Mouse (Mus musculus) hindbrain, embryonic 13.5 days (tissue): ENCODE results near the gene Tmem260. TPM values are rescaled to one million over a fixed set of nuclear protein-coding genes. Genes with fewer than 3 reads are reported as not detected.

Experiments used
- ATAC-seq: fragments of 200-750 bp; cut with Nextera tagmentation; 2 replicates; pipeline ENCODE4 v1.8.0; 2017; ENCODE audit warnings: moderate TSS enrichment; ENCODE audit not compliant: low FRiP score
- H3K27ac ChIP-seq: fragments of 300-500 bp; sonication (generic); 2 replicates; pipeline ENCODE4 v1.5.1; 2015; ENCODE audit warnings: inconsistent platforms, mild to moderate bottlenecking, moderate library complexity
- H3K27me3 ChIP-seq: fragments of 300-500 bp; sonication (generic); 2 replicates; pipeline ENCODE4 v1.6.1; 2015; ENCODE audit warnings: mild to moderate bottlenecking, inconsistent platforms
- H3K36me3 ChIP-seq: fragments of 300-500 bp; sonication (generic); 2 replicates; pipeline ENCODE4 v1.6.1; 2015; ENCODE audit warnings: mild to moderate bottlenecking, inconsistent platforms
- H3K4me1 ChIP-seq: fragments of 300-500 bp; sonication (generic); replicated peaks from 2 replicates; pipeline ENCODE4 v1.6.1; 2015; ENCODE audit warnings: inconsistent platforms
- H3K4me2 ChIP-seq: fragments of 300-500 bp; sonication (generic); 2 replicates; pipeline ENCODE4 v1.6.1; 2015; ENCODE audit warnings: inconsistent platforms, mild to moderate bottlenecking, moderate library complexity
- H3K4me3 ChIP-seq: fragments of 300-500 bp; sonication (generic); 2 replicates; pipeline ENCODE4 v1.5.1; 2015; ENCODE audit warnings: mild to moderate bottlenecking, inconsistent platforms
- H3K9ac ChIP-seq: fragments of 300-500 bp; sonication (generic); 2 replicates; pipeline ENCODE4 v1.6.1; 2015; ENCODE audit warnings: mild to moderate bottlenecking, inconsistent platforms
- H3K9me3 ChIP-seq: fragments of 300-500 bp; sonication (generic); 2 replicates; pipeline ENCODE4 v1.6.1; 2016; ENCODE audit warnings: inconsistent platforms
- WGBS: fragments of 180-500 bp; shearing (Covaris S2); methylation state at CpG from one replicate; pipeline ENCODE4 v1.1.7; 2015; 5-methylcytosine and 5-hydroxymethylcytosine counted together
- polyA plus RNA-seq: library from polyadenylated mRNA; unstranded; fragments of >200 nt; fragmentation: Nextera tagmentation; extraction: Ambion mirVana; gene quantifications from 2 replicates; pipeline ENCODE4 v1.2.1, GENCODE M21; 2015

Tmem260 gene
- polyA plus RNA-seq, 1 experiment from 2014 or later: 19.6 TPM

GRCm38 (mm10) chr14:48525055-48525454, 79.1 kb downstream of the Tmem260 start:
- no peak overlapping the region for H3K4me3 ChIP-seq

GRCm38 (mm10) chr14:48530629-48531028, 84.7 kb downstream of the Tmem260 start:
- Histone ChIP-seq H3K27ac (no peak overlapping the region), H3K36me3 (no peaks in the 10 kb centered on the region), H3K4me2 (no peak overlapping the region), H3K4me3 (no peak overlapping the region), H3K9ac (no peak overlapping the region), H3K4me1 (no peaks in the 10 kb centered on the region), H3K9me3 (no peaks in the 10 kb centered on the region), H3K27me3 (peaks cover 17% of the 10 kb centered on the region; the same call in 1 of the 2 replicates)
- no peak for ATAC-seq
- 77% methylated on average over 10 of the region's 10 CpGs for WGBS

More at GRCm38 (mm10) chr14:48525055-48525454, 79.1 kb downstream of the Tmem260 start:
- H3K27ac ChIP-seq: no peak overlapping the region
- 72% methylated on average over 6 of the region's 6 CpGs for WGBS
- peaks cover 53% of the 10 kb centered on the region for H3K27me3 ChIP-seq
- ATAC-seq: no peak
- H3K4me2 ChIP-seq: no peak overlapping the region
- no peaks in the 10 kb centered on the region for H3K9me3 ChIP-seq
- no peaks in the 10 kb centered on the region for H3K36me3 ChIP-seq
- no peaks in the 10 kb centered on the region for H3K4me1 ChIP-seq
- H3K9ac ChIP-seq: no peak overlapping the region

DNA sequence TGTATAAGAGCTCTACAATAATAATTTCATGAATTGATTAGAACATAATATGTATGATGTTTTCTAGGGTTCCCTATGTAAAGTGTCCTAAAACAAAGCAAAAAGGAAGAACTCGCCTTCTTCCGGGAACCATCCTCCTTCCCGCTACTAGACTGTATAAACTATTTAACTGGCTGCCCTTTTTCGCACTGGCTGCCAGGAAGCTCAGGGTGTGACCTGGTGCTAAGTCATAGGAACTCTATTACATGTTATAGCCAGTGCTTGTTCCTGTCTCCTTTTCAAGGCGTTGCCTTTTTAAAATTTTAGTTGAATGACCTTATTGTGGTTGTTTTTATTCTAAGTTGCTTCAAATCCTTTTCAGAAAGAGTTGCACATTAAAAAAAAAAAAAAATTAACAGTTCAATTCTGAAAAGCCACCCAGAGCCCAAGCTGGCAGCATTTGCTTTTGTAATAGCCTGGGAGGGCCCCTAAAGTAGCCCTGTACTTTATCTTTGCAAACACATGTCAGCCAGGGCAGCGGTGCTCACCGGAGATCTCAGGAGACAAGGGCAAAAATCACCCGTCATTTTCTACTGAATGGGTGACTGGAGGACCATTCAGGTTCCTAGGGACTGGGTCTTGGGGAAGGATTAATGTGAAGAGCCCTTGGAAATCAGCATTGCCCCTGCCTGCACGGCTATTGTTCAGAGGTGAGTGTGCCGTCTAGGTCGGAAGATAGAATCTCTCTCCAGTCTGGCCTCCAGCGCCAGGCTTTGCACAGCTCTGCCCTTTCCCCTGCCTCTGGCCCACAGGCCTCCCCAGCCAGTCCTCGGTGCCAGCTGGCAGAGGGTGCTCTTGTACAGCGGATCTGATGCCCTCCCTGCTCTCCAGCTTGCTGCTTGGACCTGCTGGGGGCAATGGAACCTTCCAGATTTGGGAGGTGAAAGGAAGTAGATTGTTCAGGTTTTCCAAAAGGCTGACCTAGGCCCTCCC, 92.2 kb downstream of the Tmem260 start:
- no peak for ATAC-seq
- no peak overlapping the region for H3K27ac ChIP-seq
- 60% methylated on average over 14 of the region's 14 CpGs for WGBS

GRCm38 (mm10) chr14:48545166-48545565, 99.2 kb downstream of the Tmem260 start:
- Histone ChIP-seq H3K9me3 (no peaks in the 10 kb centered on the region), H3K27me3 (peaks cover 22% of the 10 kb centered on the region), H3K36me3 (no peaks in the 10 kb centered on the region), H3K27ac (no peak overlapping the region), H3K4me3 (no peak overlapping the region), H3K9ac (no peak overlapping the region), H3K4me2 (no peak overlapping the region), H3K4me1 (no peaks in the 10 kb centered on the region)
- 64% methylated on average over 10 of the region's 10 CpGs for WGBS
- no peak for ATAC-seq

More for the DNA sequence above, 92.2 kb downstream of the Tmem260 start:
- no peak overlapping the region for H3K4me2 ChIP-seq
- no peak overlapping the region for H3K9ac ChIP-seq
- no peaks in the 10 kb centered on the region for H3K36me3 ChIP-seq
- H3K9me3 ChIP-seq: no peaks in the 10 kb centered on the region
- no peaks in the 10 kb centered on the region for H3K4me1 ChIP-seq
- peaks cover 31% of the 10 kb centered on the region for H3K27me3 ChIP-seq
- no peak overlapping the region for H3K4me3 ChIP-seq

DNA sequence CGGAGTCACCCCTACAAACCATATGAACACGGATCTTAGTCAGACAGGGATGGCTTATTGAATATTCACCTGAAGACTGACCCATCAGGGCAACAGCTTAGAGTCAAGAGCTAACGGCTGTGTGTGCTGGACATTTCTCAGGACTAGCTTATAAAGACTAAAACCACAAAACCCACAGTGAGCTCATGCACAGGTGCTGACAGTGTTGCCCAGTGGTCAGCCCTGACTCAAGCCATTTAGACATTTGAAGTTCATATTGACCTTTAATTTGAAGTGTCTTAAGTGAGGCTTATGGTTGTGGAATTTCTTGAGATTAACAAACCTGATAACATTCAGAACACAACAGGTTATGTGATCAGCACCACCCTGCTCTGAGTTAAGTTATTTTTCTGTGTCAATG, 100.1 kb downstream of the Tmem260 start:
- WGBS: 90% methylated on average over 3 of the region's 3 CpGs
- no peak overlapping the region for H3K4me2 ChIP-seq
- no peaks in the 10 kb centered on the region for H3K4me1 ChIP-seq
- no peaks in the 10 kb centered on the region for H3K36me3 ChIP-seq
- no peaks in the 10 kb centered on the region for H3K9me3 ChIP-seq
- H3K9ac ChIP-seq: no peak overlapping the region
- no peak overlapping the region for H3K27ac ChIP-seq
- no peak for ATAC-seq
- H3K27me3 ChIP-seq: peaks cover 14% of the 10 kb centered on the region; the same call in 1 of the 2 replicates
- H3K4me3 ChIP-seq: no peak overlapping the region

- WGBS: 85% methylated on average over 7 of the region's 7 CpGs
- ATAC-seq: no peak
Measured at GRCm38 (mm10) chr14:48549703-48550102, 103.8 kb downstream of the Tmem260 start.

DNA sequence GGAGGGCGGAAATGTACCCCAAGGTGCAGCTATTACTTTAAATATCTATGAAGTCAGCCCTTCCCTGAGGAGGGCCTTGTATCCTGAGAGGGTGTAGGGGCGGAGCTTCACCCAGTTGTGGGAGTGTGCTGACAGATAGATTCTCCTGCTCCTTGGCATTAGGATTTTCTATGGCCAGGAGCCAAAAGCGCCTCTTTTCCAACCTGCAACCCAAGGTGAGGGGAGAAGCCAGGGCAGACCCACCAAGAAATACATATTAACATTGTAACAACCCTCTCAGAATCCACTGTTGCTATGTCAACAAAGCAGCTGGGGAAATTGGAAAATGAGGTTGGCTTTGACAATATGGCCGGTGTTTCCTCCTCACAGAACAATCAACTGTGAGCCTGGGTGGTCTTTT, 107.3 kb downstream of the Tmem260 start:
- WGBS: 74% methylated on average over 4 of the region's 4 CpGs
- H3K4me3 ChIP-seq: no peak overlapping the region
- H3K27me3 ChIP-seq: 0 out of 2 replicates have a peak, but pooled peaks cover 4% of the 10 kb centered on the region
- no peak overlapping the region for H3K4me2 ChIP-seq
- no peaks in the 10 kb centered on the region for H3K9me3 ChIP-seq
- no peaks in the 10 kb centered on the region for H3K4me1 ChIP-seq
- no peak for ATAC-seq
- H3K36me3 ChIP-seq: no peaks in the 10 kb centered on the region
- no peak overlapping the region for H3K27ac ChIP-seq
- H3K9ac ChIP-seq: no peak overlapping the region

More at GRCm38 (mm10) chr14:48549703-48550102, 103.8 kb downstream of the Tmem260 start:
- H3K9me3 ChIP-seq: no peaks in the 10 kb centered on the region
- H3K4me2 ChIP-seq: no peak overlapping the region
- no peaks in the 10 kb centered on the region for H3K36me3 ChIP-seq
- H3K4me1 ChIP-seq: no peaks in the 10 kb centered on the region
- H3K4me3 ChIP-seq: no peak overlapping the region
- H3K27ac ChIP-seq: no peak overlapping the region
- no peaks in the 10 kb centered on the region for H3K27me3 ChIP-seq
- no peak overlapping the region for H3K9ac ChIP-seq

GRCm38 (mm10) chr14:48553754-48554153, 107.8 kb downstream of the Tmem260 start:
- no peak for ATAC-seq
- no peaks in the 10 kb centered on the region for H3K36me3 ChIP-seq
- WGBS: 93% methylated on average over 9 of the region's 9 CpGs

GRCm38 (mm10) chr14:48558975-48559374, 113.1 kb downstream of the Tmem260 start:
- H3K9ac ChIP-seq: no peak overlapping the region
- no peaks in the 10 kb centered on the region for H3K36me3 ChIP-seq
- H3K4me1 ChIP-seq: no peaks in the 10 kb centered on the region
- 88% methylated on average over 4 of the region's 4 CpGs for WGBS
- 0 out of 2 replicates have a peak, but pooled peaks cover 4% of the 10 kb centered on the region for H3K27me3 ChIP-seq
- no peak overlapping the region for H3K4me3 ChIP-seq
- ATAC-seq: no peak
- H3K9me3 ChIP-seq: no peaks in the 10 kb centered on the region
- no peak overlapping the region for H3K27ac ChIP-seq
- no peak overlapping the region for H3K4me2 ChIP-seq

More at GRCm38 (mm10) chr14:48553754-48554153, 107.8 kb downstream of the Tmem260 start:
- Histone ChIP-seq H3K4me2 (no peak overlapping the region), H3K4me1 (no peaks in the 10 kb centered on the region), H3K9me3 (no peaks in the 10 kb centered on the region), H3K9ac (no peak overlapping the region), H3K27ac (no peak overlapping the region), H3K27me3 (0 out of 2 replicates have a peak, but pooled peaks cover 4% of the 10 kb centered on the region), H3K4me3 (no peak overlapping the region)

DNA sequence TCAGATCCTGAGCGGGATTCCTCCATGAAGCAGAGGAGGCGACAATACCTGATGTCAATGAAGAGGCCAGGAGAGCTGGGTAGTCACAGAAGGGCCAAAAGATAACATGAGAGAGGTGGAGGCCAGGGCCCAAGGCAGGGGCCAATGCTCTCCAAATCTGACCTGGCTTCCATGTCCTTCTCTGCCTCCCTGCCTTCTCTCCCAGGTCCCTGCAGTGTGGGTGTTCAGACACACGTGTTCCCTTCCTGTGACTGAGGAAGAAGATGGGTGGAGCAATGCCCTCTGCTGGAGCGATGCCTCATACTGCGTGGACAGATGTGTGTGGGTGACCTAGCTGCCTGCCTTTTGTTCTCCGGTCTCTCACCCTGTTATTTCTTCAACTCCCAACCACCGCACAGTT, 113.8 kb downstream of the Tmem260 start:
- 70% methylated on average over 7 of the region's 7 CpGs for WGBS
- no peaks in the 10 kb centered on the region for H3K36me3 ChIP-seq
- no peak overlapping the region for H3K27ac ChIP-seq
- H3K4me1 ChIP-seq: no peaks in the 10 kb centered on the region
- 0 out of 2 replicates have a peak, but pooled peaks cover 4% of the 10 kb centered on the region for H3K27me3 ChIP-seq
- H3K9ac ChIP-seq: no peak overlapping the region
- ATAC-seq: no peak
- no peak overlapping the region for H3K4me3 ChIP-seq
- no peaks in the 10 kb centered on the region for H3K9me3 ChIP-seq
- no peak overlapping the region for H3K4me2 ChIP-seq

DNA sequence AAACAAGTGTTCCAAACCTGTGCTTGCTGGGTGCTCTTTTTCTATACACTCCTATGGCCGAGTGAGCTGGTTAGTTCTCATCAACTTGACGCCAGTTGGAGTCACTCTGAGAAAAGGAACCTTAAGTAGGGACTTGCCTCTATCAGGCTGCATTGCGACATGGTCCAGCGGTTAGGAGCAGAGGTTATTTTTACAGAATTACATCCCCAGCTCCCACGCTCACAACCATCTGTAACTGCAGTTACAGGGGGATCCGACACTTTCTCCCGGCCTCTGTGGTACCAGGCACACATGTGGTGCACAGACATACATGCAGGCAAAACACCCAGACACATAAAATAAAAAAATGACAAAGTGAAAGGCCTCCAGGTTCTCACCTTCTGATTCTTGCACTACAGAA, 120.7 kb downstream of the Tmem260 start:
- Histone ChIP-seq H3K9ac (no peak overlapping the region), H3K4me2 (no peak overlapping the region), H3K27ac (no peak overlapping the region), H3K4me3 (no peak overlapping the region), H3K36me3 (no peaks in the 10 kb centered on the region), H3K9me3 (no peaks in the 10 kb centered on the region), H3K4me1 (peaks cover 6% of the 10 kb centered on the region), H3K27me3 (peaks cover 6% of the 10 kb centered on the region; the same call in 1 of the 2 replicates)
- no peak for ATAC-seq
- WGBS: 72% methylated on average over 7 of the region's 7 CpGs
